Mouse (Mus musculus) hindbrain, embryonic 12.5 days (tissue): ENCODE data around the gene Cdk5rap2. TPM values are rescaled to one million over a fixed set of nuclear protein-coding genes. Genes with fewer than 3 reads are reported as not detected.

Source experiments
- ATAC-seq: fragments of 200-750 bp; cut with Nextera tagmentation; 2 replicates; pipeline ENCODE4 v1.8.0; 2017; ENCODE audit warnings: moderate TSS enrichment; ENCODE audit not compliant: low FRiP score
- H3K27ac ChIP-seq: fragments of 300-500 bp; sonication (generic); 2 replicates; pipeline ENCODE4 v1.5.1; 2016; ENCODE audit warnings: mild to moderate bottlenecking
- H3K27me3 ChIP-seq: fragments of 300-500 bp; sonication (generic); 2 replicates; pipeline ENCODE4 v1.6.1; 2016; ENCODE audit warnings: mild to moderate bottlenecking
- H3K36me3 ChIP-seq: fragments of 300-500 bp; sonication (generic); 2 replicates; pipeline ENCODE4 v1.6.1; 2016; ENCODE audit warnings: mild to moderate bottlenecking
- H3K4me1 ChIP-seq: fragments of 300-500 bp; sonication (generic); 2 replicates; pipeline ENCODE4 v1.6.1; 2016
- H3K4me2 ChIP-seq: fragments of 300-500 bp; sonication (generic); replicated peaks from 2 replicates; pipeline ENCODE4 v1.6.1; 2016; ENCODE audit warnings: mild to moderate bottlenecking
- H3K4me3 ChIP-seq: fragments of 300-500 bp; sonication (generic); 2 replicates; pipeline ENCODE4 v1.5.1; 2016; ENCODE audit warnings: mild to moderate bottlenecking
- H3K9ac ChIP-seq: fragments of 300-500 bp; sonication (generic); 2 replicates; pipeline ENCODE4 v1.6.1; 2016; ENCODE audit warnings: mild to moderate bottlenecking, moderate library complexity
- H3K9me3 ChIP-seq: fragments of 300-500 bp; sonication (generic); replicated peaks from 2 replicates; pipeline ENCODE4 v1.6.1; 2016; ENCODE audit warnings: mild to moderate bottlenecking
- WGBS: fragments of 180-500 bp; shearing (Covaris S2); methylation state at CpG from one replicate; pipeline ENCODE4 v1.1.7; 2016; 5-methylcytosine and 5-hydroxymethylcytosine counted together
- polyA plus RNA-seq: library from polyadenylated mRNA; unstranded; fragments of >200 nt; fragmentation: Nextera tagmentation; extraction: Ambion mirVana; gene quantifications from 2 replicates; pipeline ENCODE4 v1.2.1, GENCODE M21; 2016

Cdk5rap2 gene
- polyA plus RNA-seq, 1 experiment from 2014 or later, result 24.2 TPM

GRCm38 (mm10) chr4:70251782-70252181 is 158.5 kb downstream of the Cdk5rap2 start:
- Histone ChIP-seq H3K4me3 (no peak overlapping the region), H3K36me3 (peaks cover 35% of the 10 kb centered on the region), H3K4me1 (no peaks in the 10 kb centered on the region), H3K9me3 (no peaks in the 10 kb centered on the region), H3K27me3 (no peaks in the 10 kb centered on the region), H3K9ac (no peak overlapping the region), H3K4me2 (no peak overlapping the region), H3K27ac (no peak overlapping the region)
- WGBS, result 94% methylated on average over 5 of the region's 5 CpGs
- no peak for ATAC-seq

DNA sequence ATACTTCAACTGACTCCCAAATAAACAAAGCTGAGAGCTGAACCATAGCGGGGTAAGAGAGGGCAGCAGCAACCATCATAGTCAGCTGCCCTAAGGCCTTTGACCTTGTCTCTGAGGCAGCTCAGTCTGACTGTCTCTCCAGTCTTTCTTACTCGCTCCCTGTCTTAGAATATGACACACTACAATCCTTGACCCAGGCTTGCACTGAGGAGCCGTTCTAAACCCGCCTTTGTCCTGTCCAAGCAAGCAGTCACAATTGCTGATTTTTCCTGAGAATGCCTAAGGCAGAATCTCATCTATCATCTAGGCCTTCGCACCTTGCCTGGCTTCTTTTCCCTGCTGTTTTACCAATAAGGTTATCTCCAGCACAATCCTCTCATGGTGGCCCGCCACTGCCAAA is 164.5 kb downstream of the Cdk5rap2 start:
- Histone ChIP-seq H3K4me1 (no peaks in the 10 kb centered on the region), H3K4me2 (no peak overlapping the region), H3K27ac (no peak overlapping the region), H3K9me3 (no peaks in the 10 kb centered on the region), H3K27me3 (no peaks in the 10 kb centered on the region), H3K36me3 (peaks cover 33% of the 10 kb centered on the region), H3K4me3 (no peak overlapping the region), H3K9ac (no peak overlapping the region)
- 67% methylated on average over 6 of the region's 6 CpGs for WGBS
- ATAC-seq, result no peak

GRCm38 (mm10) chr4:70243561-70244120 is 166.6 kb downstream of the Cdk5rap2 start:
- 77% methylated on average over 3 of the region's 3 CpGs for WGBS
- peaks cover 45% of the 10 kb centered on the region for H3K36me3 ChIP-seq
- H3K4me3 ChIP-seq, result no peak overlapping the region
- no peak overlapping the region for H3K27ac ChIP-seq
- ATAC-seq, result no peak
- no peaks in the 10 kb centered on the region for H3K27me3 ChIP-seq
- no peaks in the 10 kb centered on the region for H3K4me1 ChIP-seq
- no peak overlapping the region for H3K4me2 ChIP-seq
- no peaks in the 10 kb centered on the region for H3K9me3 ChIP-seq
- no peak overlapping the region for H3K9ac ChIP-seq

GRCm38 (mm10) chr4:70239731-70240130 is 170.5 kb downstream of the Cdk5rap2 start:
- H3K27me3 ChIP-seq, result no peaks in the 10 kb centered on the region

GRCm38 (mm10) chr4:70238862-70239261 is 171.4 kb downstream of the Cdk5rap2 start:
- peaks cover 63% of the 10 kb centered on the region for H3K36me3 ChIP-seq
- no peak for ATAC-seq
- WGBS, result 97% methylated on average over 6 of the region's 6 CpGs

More at GRCm38 (mm10) chr4:70239731-70240130, 170.5 kb downstream of the Cdk5rap2 start:
- 91% methylated on average over 7 of the region's 7 CpGs for WGBS
- Histone ChIP-seq H3K27ac (no peak overlapping the region), H3K36me3 (peaks cover 62% of the 10 kb centered on the region), H3K4me2 (no peak overlapping the region), H3K9ac (no peak overlapping the region), H3K4me3 (no peak overlapping the region), H3K9me3 (no peaks in the 10 kb centered on the region), H3K4me1 (no peaks in the 10 kb centered on the region)
- ATAC-seq, result no peak

DNA sequence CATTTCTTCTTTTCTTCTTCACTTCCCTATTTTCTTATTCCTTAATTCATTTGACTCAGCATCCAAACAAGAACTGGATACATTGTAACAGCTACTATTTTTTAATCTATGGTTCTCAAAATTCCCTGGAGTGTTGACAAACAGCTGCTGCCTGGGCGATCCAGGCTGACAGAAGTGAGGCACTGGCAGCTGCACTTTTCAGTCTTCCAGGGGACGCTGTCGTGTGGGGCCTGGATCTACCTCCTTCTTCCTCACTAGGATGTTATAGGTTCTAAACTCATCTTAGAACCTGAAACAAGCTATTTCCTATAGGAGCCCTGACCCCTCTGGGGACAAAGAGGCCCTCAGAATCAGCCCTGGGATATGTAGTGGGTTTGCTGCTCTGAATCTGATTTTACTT is 177.9 kb downstream of the Cdk5rap2 start:
- Histone ChIP-seq H3K27me3 (no peaks in the 10 kb centered on the region), H3K4me1 (no peaks in the 10 kb centered on the region), H3K36me3 (peaks cover 24% of the 10 kb centered on the region), H3K4me3 (no peak overlapping the region), H3K27ac (no peak overlapping the region), H3K9ac (no peak overlapping the region), H3K9me3 (no peaks in the 10 kb centered on the region), H3K4me2 (no peak overlapping the region)
- WGBS, result 76% methylated on average over 3 of the region's 3 CpGs
- no peak for ATAC-seq

More at GRCm38 (mm10) chr4:70238862-70239261, 171.4 kb downstream of the Cdk5rap2 start:
- Histone ChIP-seq H3K4me3 (no peak overlapping the region), H3K27me3 (no peaks in the 10 kb centered on the region), H3K27ac (no peak overlapping the region), H3K9me3 (no peaks in the 10 kb centered on the region), H3K4me1 (no peaks in the 10 kb centered on the region), H3K4me2 (no peak overlapping the region), H3K9ac (no peak overlapping the region)

DNA sequence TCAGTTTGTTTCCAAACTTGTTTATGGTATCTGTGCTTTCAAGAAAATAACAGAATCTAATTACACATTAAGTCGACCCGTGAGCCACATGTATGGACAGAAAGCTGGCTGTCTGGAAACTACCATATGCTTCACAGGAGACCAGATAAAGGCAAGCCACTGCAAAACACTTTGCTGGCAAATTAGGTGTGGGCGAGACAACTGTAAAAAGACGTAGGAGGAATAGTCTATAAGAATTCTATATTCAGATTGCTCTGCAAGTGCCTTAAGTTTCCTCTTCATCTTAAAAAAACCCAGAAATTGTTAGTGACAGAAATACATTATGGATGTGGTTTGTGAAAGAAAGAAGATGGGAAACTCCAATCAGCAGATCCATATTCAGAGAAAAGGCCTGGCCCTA is 180.4 kb downstream of the Cdk5rap2 start:
- Histone ChIP-seq H3K36me3 (peaks cover 30% of the 10 kb centered on the region), H3K27me3 (no peaks in the 10 kb centered on the region), H3K27ac (no peak overlapping the region), H3K4me2 (no peak overlapping the region), H3K9me3 (no peaks in the 10 kb centered on the region), H3K4me3 (no peak overlapping the region), H3K9ac (no peak overlapping the region), H3K4me1 (no peaks in the 10 kb centered on the region)
- ATAC-seq, result no peak
- WGBS, result 96% methylated on average over 4 of the region's 4 CpGs

DNA sequence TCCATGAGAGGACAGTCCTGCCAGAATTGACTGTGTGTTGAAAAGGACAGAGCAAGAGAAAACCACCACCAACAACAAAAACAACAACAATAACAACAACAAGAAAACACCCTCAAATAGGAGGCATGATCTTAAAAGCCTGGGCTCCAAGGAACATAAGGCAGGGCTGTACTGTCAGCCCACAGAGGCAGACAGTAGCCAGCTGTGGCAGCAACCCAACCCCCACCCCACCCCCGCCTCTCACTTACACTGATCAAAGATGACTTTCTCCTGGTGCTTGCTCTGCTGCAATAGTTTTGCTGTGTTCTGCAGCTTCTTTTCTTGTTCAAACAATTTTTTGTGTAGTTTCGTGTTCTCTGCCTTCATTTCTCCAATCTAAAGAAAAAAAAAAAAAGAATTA is 181.9 kb downstream of the Cdk5rap2 start:
- WGBS, result 71% methylated on average over 2 of the region's 2 CpGs
- Histone ChIP-seq H3K4me2 (no peak overlapping the region), H3K4me3 (no peak overlapping the region), H3K9ac (no peak overlapping the region), H3K27me3 (no peaks in the 10 kb centered on the region), H3K27ac (no peak overlapping the region), H3K9me3 (no peaks in the 10 kb centered on the region), H3K36me3 (peaks cover 35% of the 10 kb centered on the region), H3K4me1 (no peaks in the 10 kb centered on the region)
- no peak for ATAC-seq

- H3K4me1 ChIP-seq, result no peaks in the 10 kb centered on the region
- peaks cover 42% of the 10 kb centered on the region for H3K36me3 ChIP-seq
- no peaks in the 10 kb centered on the region for H3K9me3 ChIP-seq
- H3K4me2 ChIP-seq, result no peak overlapping the region
- ATAC-seq, result no peak
- WGBS, result 96% methylated on average over 3 of the region's 3 CpGs
- no peak overlapping the region for H3K27ac ChIP-seq
- no peak overlapping the region for H3K4me3 ChIP-seq
- H3K9ac ChIP-seq, result no peak overlapping the region
- no peaks in the 10 kb centered on the region for H3K27me3 ChIP-seq
Measured at GRCm38 (mm10) chr4:70227667-70228066, 182.6 kb downstream of the Cdk5rap2 start.

DNA sequence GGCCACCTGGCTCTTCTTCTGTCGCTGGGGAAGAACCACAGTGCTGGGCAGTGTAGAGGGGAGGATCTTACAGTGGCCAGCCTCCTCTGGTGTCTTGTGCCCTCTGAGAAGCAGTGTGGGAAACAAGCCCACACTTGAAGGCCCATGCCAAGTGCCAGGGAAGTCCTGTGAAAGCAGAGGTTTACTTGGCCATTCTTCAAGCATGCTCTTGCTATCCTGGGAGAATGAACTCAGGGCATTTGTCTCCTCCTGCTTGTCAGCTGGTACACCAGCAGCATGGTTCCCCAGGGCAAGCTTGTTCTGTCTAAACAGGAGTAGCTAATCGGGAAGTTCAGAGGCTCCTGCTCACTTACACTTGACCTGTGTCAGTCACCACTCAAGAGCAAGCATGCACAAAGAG is 185.7 kb downstream of the Cdk5rap2 start:
- H3K4me3 ChIP-seq, result no peak overlapping the region
- H3K4me1 ChIP-seq, result peaks cover 20% of the 10 kb centered on the region; the same call in 1 of the 2 replicates
- no peaks in the 10 kb centered on the region for H3K27me3 ChIP-seq
- H3K4me2 ChIP-seq, result no peak overlapping the region
- H3K36me3 ChIP-seq, result peaks cover 58% of the 10 kb centered on the region
- ATAC-seq, result no peak
- no peaks in the 10 kb centered on the region for H3K9me3 ChIP-seq
- WGBS, result 95% methylated on average over 2 of the region's 2 CpGs
- no peak overlapping the region for H3K9ac ChIP-seq
- no peak overlapping the region for H3K27ac ChIP-seq

- H3K4me1 ChIP-seq, result peaks cover 20% of the 10 kb centered on the region; the same call in 1 of the 2 replicates
- peaks cover 51% of the 10 kb centered on the region for H3K36me3 ChIP-seq
- no peak overlapping the region for H3K9ac ChIP-seq
- no peak for ATAC-seq
- H3K4me2 ChIP-seq, result no peak overlapping the region
- H3K27ac ChIP-seq, result no peak overlapping the region
- 49% methylated on average over 3 of the region's 3 CpGs for WGBS
- H3K27me3 ChIP-seq, result no peaks in the 10 kb centered on the region
- no peaks in the 10 kb centered on the region for H3K9me3 ChIP-seq
- no peak overlapping the region for H3K4me3 ChIP-seq
Measured at GRCm38 (mm10) chr4:70221878-70222277, 188.4 kb downstream of the Cdk5rap2 start.

DNA sequence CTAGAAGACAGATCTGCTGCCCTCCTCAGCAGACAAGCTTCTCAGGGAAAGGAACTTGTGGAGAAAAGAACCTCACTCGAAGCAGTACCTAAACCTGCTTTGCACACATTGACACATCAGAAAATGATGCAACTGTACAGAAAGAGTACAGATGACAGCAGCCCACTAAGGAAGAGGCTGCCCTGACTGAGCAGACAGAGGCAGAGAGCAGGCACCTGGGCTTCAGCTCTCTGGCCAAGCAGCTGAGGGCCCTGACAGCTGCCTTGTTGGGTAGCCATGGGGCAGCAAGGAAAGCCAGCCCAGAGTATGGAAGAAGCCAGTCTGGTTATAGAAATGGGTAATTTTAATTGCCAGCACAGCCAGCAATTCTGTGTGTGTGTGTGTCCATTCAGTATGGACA is 188.9 kb downstream of the Cdk5rap2 start:
- H3K9ac ChIP-seq, result no peak overlapping the region
- WGBS, result 88% methylated on average over 1 of the region's 1 CpGs
- H3K27me3 ChIP-seq, result no peaks in the 10 kb centered on the region
- peaks cover 51% of the 10 kb centered on the region for H3K36me3 ChIP-seq
- H3K9me3 ChIP-seq, result no peaks in the 10 kb centered on the region
- no peak overlapping the region for H3K4me3 ChIP-seq
- H3K4me2 ChIP-seq, result no peak overlapping the region
- no peak for ATAC-seq
- H3K4me1 ChIP-seq, result peaks cover 20% of the 10 kb centered on the region; the same call in 1 of the 2 replicates
- H3K27ac ChIP-seq, result no peak overlapping the region
